Mouse (Mus musculus) midbrain, embryonic 16.5 days (tissue): Measurements from ENCODE around the gene Wfdc5. TPM values are rescaled to one million over a fixed set of nuclear protein-coding genes. Genes with fewer than 3 reads are reported as not detected.

Experiments
- ATAC-seq: fragments of 200-750 bp; cut with Nextera tagmentation; 2 replicates; pipeline ENCODE4 v1.8.0; 2017; ENCODE audit warnings: moderate TSS enrichment
- H3K27ac ChIP-seq: fragments of 300-500 bp; sonication (generic); 2 replicates; pipeline ENCODE4 v1.5.1; 2014; ENCODE audit warnings: mild to moderate bottlenecking, low read length, mixed read lengths
- H3K27me3 ChIP-seq: fragments of 300-500 bp; sonication (generic); 2 replicates; pipeline ENCODE4 v1.6.1; 2014; ENCODE audit warnings: low read depth, low read length, mixed read lengths; ENCODE audit not compliant: control insufficient read depth, insufficient read depth
- H3K36me3 ChIP-seq: fragments of 300-500 bp; sonication (generic); 2 replicates; pipeline ENCODE4 v1.6.1; 2014; ENCODE audit warnings: mild to moderate bottlenecking, low read length, moderate library complexity, mixed read lengths; ENCODE audit not compliant: control insufficient read depth, insufficient read depth
- H3K4me1 ChIP-seq: fragments of 300-500 bp; sonication (generic); 2 replicates; pipeline ENCODE4 v1.6.1; 2014; ENCODE audit warnings: mild to moderate bottlenecking, low read length, mixed read lengths; ENCODE audit not compliant: control insufficient read depth, insufficient read depth
- H3K4me2 ChIP-seq: fragments of 300-500 bp; sonication (generic); 2 replicates; pipeline ENCODE4 v1.6.1; 2014; ENCODE audit warnings: mild to moderate bottlenecking, low read length, mixed read lengths
- H3K4me3 ChIP-seq: fragments of 300-500 bp; sonication (generic); 2 replicates; pipeline ENCODE4 v1.5.1; 2014; ENCODE audit warnings: low read depth, mild to moderate bottlenecking, low read length, moderate library complexity, mixed read lengths
- H3K9ac ChIP-seq: fragments of 300-500 bp; sonication (generic); 2 replicates; pipeline ENCODE4 v1.6.1; 2014; ENCODE audit warnings: low read depth, low read length, mixed read lengths
- H3K9me3 ChIP-seq: fragments of 300-500 bp; sonication (generic); replicated peaks from 2 replicates; pipeline ENCODE4 v1.6.1; 2014; ENCODE audit warnings: mild to moderate bottlenecking, low read length, mixed read lengths; ENCODE audit not compliant: control insufficient read depth, poor library complexity, severe bottlenecking
- WGBS: fragments of 180-500 bp; shearing (Covaris S2); extraction: QIAGEN DNeasy Blood & Tissue Kit; methylation state at CpG from one replicate; pipeline ENCODE4 v1.1.7; 2014; 5-methylcytosine and 5-hydroxymethylcytosine counted together
- polyA plus RNA-seq: library from polyadenylated mRNA; unstranded; fragments of >200 nt; fragmentation: Nextera tagmentation; extraction: Ambion mirVana; gene quantifications from 2 replicates; pipeline ENCODE4 v1.2.1, GENCODE M21; 2015

Wfdc5 gene
- polyA plus RNA-seq, 1 experiment from 2014 or later, result not detected

- no peak for ATAC-seq
Observed at GRCm38 (mm10) chr2:164144025-164144424, 38.5 kb downstream of the Wfdc5 start.

GRCm38 (mm10) chr2:164142021-164142420, 40.5 kb downstream of the Wfdc5 start:
- H3K4me2 ChIP-seq, result no peak overlapping the region
- no peak overlapping the region for H3K27ac ChIP-seq
- H3K9me3 ChIP-seq, result no peaks in the 10 kb centered on the region
- WGBS, result 59% methylated on average over 10 of the region's 10 CpGs
- peaks cover 9% of the 10 kb centered on the region; the same call in 1 of the 2 replicates for H3K4me1 ChIP-seq
- no peak overlapping the region for H3K9ac ChIP-seq
- ATAC-seq, result no peak
- H3K36me3 ChIP-seq, result no peaks in the 10 kb centered on the region
- H3K4me3 ChIP-seq, result no peak overlapping the region
- H3K27me3 ChIP-seq, result no peaks in the 10 kb centered on the region

More at GRCm38 (mm10) chr2:164144025-164144424, 38.5 kb downstream of the Wfdc5 start:
- 53% methylated on average over 6 of the region's 6 CpGs for WGBS
- Histone ChIP-seq H3K4me2 (no peak overlapping the region), H3K4me1 (no peaks in the 10 kb centered on the region; the same call in 1 of the 2 replicates), H3K36me3 (no peaks in the 10 kb centered on the region), H3K9me3 (no peaks in the 10 kb centered on the region), H3K9ac (no peak overlapping the region), H3K27me3 (no peaks in the 10 kb centered on the region), H3K4me3 (no peak overlapping the region), H3K27ac (no peak overlapping the region)

GRCm38 (mm10) chr2:164137754-164138153, 44.8 kb downstream of the Wfdc5 start:
- Histone ChIP-seq H3K4me3 (no peak overlapping the region), H3K4me1 (peaks cover 16% of the 10 kb centered on the region; the same call in 1 of the 2 replicates), H3K9ac (0 out of 2 replicates have a peak overlapping the region, but pooled peaks have one; percentile 27), H3K36me3 (no peaks in the 10 kb centered on the region), H3K9me3 (no peaks in the 10 kb centered on the region), H3K27me3 (no peaks in the 10 kb centered on the region), H3K4me2 (no peak overlapping the region), H3K27ac (no peak overlapping the region)
- no peak for ATAC-seq
- WGBS, result 64% methylated on average over 6 of the region's 6 CpGs

- no peak overlapping the region for H3K9ac ChIP-seq
- H3K9me3 ChIP-seq, result no peaks in the 10 kb centered on the region
- no peaks in the 10 kb centered on the region for H3K27me3 ChIP-seq
- no peak for ATAC-seq
- no peak overlapping the region for H3K4me2 ChIP-seq
- H3K4me3 ChIP-seq, result no peak overlapping the region
- no peak overlapping the region for H3K27ac ChIP-seq
- peaks cover 16% of the 10 kb centered on the region; the same call in 1 of the 2 replicates for H3K4me1 ChIP-seq
- H3K36me3 ChIP-seq, result no peaks in the 10 kb centered on the region
- 17% methylated on average over 2 of the region's 2 CpGs for WGBS
Observed at GRCm38 (mm10) chr2:164136393-164136792, 46.1 kb downstream of the Wfdc5 start.

DNA sequence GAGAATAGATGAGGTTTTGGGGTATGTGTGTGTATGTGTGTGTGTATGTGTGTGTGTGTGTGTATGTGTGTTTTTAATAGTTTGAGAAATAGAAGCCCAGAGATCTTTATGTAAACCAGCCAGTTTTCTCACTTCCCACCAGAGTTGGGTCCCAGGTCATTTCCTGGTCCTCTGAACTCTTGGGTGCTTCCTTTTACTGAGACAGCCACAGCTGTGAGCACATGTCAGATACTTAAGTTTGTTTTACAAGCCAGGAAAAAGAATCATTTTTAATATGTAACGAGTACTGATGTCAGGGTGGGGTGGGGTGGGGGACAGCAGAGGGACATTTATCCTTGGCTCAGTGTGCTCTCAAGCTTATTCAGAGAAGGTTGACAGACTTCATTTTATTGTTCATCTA, 47.2 kb downstream of the Wfdc5 start:
- Histone ChIP-seq H3K27me3 (no peaks in the 10 kb centered on the region), H3K36me3 (no peaks in the 10 kb centered on the region), H3K9me3 (no peaks in the 10 kb centered on the region), H3K4me3 (no peak overlapping the region), H3K4me2 (no peak overlapping the region), H3K9ac (no peak overlapping the region), H3K4me1 (peaks cover 16% of the 10 kb centered on the region; the same call in 1 of the 2 replicates), H3K27ac (no peak overlapping the region)
- no peak for ATAC-seq
- 91% methylated on average over 1 of the region's 1 CpGs for WGBS

- WGBS, result 51% methylated on average over 6 of the region's 6 CpGs
- H3K4me1 ChIP-seq, result peaks cover 16% of the 10 kb centered on the region; the same call in 1 of the 2 replicates
- H3K9me3 ChIP-seq, result no peaks in the 10 kb centered on the region
- peak; percentile 76 for ATAC-seq
- no peak overlapping the region for H3K4me2 ChIP-seq
- no peak overlapping the region for H3K27ac ChIP-seq
- no peak overlapping the region for H3K4me3 ChIP-seq
- H3K27me3 ChIP-seq, result no peaks in the 10 kb centered on the region
- no peaks in the 10 kb centered on the region for H3K36me3 ChIP-seq
- no peak overlapping the region for H3K9ac ChIP-seq
Observed at GRCm38 (mm10) chr2:164134563-164134962, 48.0 kb downstream of the Wfdc5 start.

DNA sequence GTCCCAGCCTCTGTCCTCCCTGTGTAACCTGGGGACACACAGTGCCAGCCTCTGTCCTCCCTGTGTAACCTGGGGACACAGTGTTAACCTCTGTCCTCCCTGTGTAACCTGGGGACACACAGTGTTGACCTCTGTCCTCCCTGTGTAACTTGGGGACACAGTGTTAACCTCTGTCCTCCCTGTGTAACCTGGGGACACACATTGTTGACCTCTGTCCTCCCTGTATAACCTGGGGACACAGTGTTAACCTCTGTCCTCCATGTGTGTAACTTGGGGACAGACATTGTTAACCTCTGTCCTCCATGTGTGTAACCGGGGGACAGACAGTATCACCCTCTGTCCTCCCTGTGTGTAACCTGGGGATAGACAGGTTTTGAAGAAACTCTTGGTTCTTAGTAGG, 51.0 kb downstream of the Wfdc5 start:
- no peaks in the 10 kb centered on the region for H3K27me3 ChIP-seq
- H3K9me3 ChIP-seq, result no peaks in the 10 kb centered on the region
- ATAC-seq, result no peak
- H3K9ac ChIP-seq, result no peak overlapping the region
- peaks cover 3% of the 10 kb centered on the region; the same call in 1 of the 2 replicates for H3K4me1 ChIP-seq
- H3K36me3 ChIP-seq, result no peaks in the 10 kb centered on the region
- no peak overlapping the region for H3K27ac ChIP-seq
- WGBS, result 96% methylated on average over 1 of the region's 1 CpGs
- H3K4me2 ChIP-seq, result no peak overlapping the region
- no peak overlapping the region for H3K4me3 ChIP-seq

GRCm38 (mm10) chr2:164128576-164129411, 53.7 kb downstream of the Wfdc5 start:
- Histone ChIP-seq H3K36me3 (no peaks in the 10 kb centered on the region), H3K9me3 (no peaks in the 10 kb centered on the region), H3K4me1 (no peaks in the 10 kb centered on the region), H3K27ac (no peak overlapping the region), H3K4me3 (no peak overlapping the region), H3K4me2 (no peak overlapping the region), H3K27me3 (no peaks in the 10 kb centered on the region), H3K9ac (no peak overlapping the region)
- 93% methylated on average over 12 of the region's 12 CpGs for WGBS
- no peak for ATAC-seq

- Histone ChIP-seq H3K9ac (no peak overlapping the region), H3K36me3 (no peaks in the 10 kb centered on the region), H3K27ac (no peak overlapping the region), H3K4me3 (no peak overlapping the region), H3K9me3 (no peaks in the 10 kb centered on the region), H3K27me3 (no peaks in the 10 kb centered on the region), H3K4me1 (no peaks in the 10 kb centered on the region), H3K4me2 (no peak overlapping the region)
- WGBS, result 93% methylated on average over 2 of the region's 2 CpGs
- ATAC-seq, result no peak
Observed at GRCm38 (mm10) chr2:164127297-164127696, 55.2 kb downstream of the Wfdc5 start.
